Mouse (Mus musculus): ENCODE measurements around the gene Mrps18b. TPM values are rescaled to one million over a fixed set of nuclear protein-coding genes. Genes with fewer than 3 reads are reported as not detected.

Mrps18b gene
- polyA plus RNA-seq, 2 experiments = 62.7 to 68.0 TPM

GRCm38 (mm10) chr17:35909186-35909918 is 6.8 kb downstream of the Mrps18b start:
- Histone ChIP-seq H3K9ac (ENCODE audit: low read depth, low read length, severe bottlenecking) (peak overlapping the region; percentile 74), H3K36me3 (ENCODE audit: control insufficient read depth, insufficient read depth, low read length) (peaks cover 52% of the 10 kb centered on the region), H3K9me3 (ENCODE audit: control insufficient read depth, low read length) (no peaks in the 10 kb centered on the region), H3K27me3 (ENCODE audit: control insufficient read depth, insufficient read depth, low read length) (no peaks in the 10 kb centered on the region), H3K27ac (replicated peaks; ENCODE audit: low read depth, low read length) (peak overlapping the region; percentile 72; the same call in 1 of the 2 replicates), H3K4me3 (replicated peaks; ENCODE audit: low read length) (peak overlapping the region; percentile 75), H3K4me1 (ENCODE audit: control insufficient read depth, insufficient read depth, low read length) (peaks cover 6% of the 10 kb centered on the region; the same call in 1 of the 2 replicates), H3K4me2 (replicated peaks; ENCODE audit: low read depth, low read length, severe bottlenecking) (peak overlapping the region; percentile 86)
- DNase-seq (ENCODE audit: low spot score) (no peak), ATAC-seq (ENCODE audit: low FRiP score, low read depth) (peak; percentile 38)
- TF ChIP-seq POLR2A (IDR thresholded peaks at IDR 0.05; ENCODE audit: borderline replicate concordance, extremely low read depth, insufficient read depth, insufficient read length) = no peak
- 24% methylated on average over 20 of the region's 20 CpGs for WGBS

- ATAC-seq (ENCODE audit: low FRiP score, low read depth) = no peak
- no peak for TF ChIP-seq POLR2A (IDR thresholded peaks at IDR 0.05; ENCODE audit: borderline replicate concordance, extremely low read depth, insufficient read depth, insufficient read length)
- Histone ChIP-seq H3K9ac (ENCODE audit: low read depth, low read length, severe bottlenecking) (no peak overlapping the region), H3K36me3 (ENCODE audit: control insufficient read depth, insufficient read depth, low read length) (peaks cover 57% of the 10 kb centered on the region), H3K9me3 (ENCODE audit: control insufficient read depth, low read length) (no peaks in the 10 kb centered on the region), H3K27ac (replicated peaks; ENCODE audit: low read depth, low read length) (no peak overlapping the region), H3K4me1 (ENCODE audit: control insufficient read depth, insufficient read depth, low read length) (peaks cover 6% of the 10 kb centered on the region; the same call in 1 of the 2 replicates), H3K4me2 (replicated peaks; ENCODE audit: low read depth, low read length, severe bottlenecking) (no peak overlapping the region), H3K4me3 (replicated peaks; ENCODE audit: low read length) (no peak overlapping the region), H3K27me3 (ENCODE audit: control insufficient read depth, insufficient read depth, low read length) (no peaks in the 10 kb centered on the region)
- WGBS = 82% methylated on average over 2 of the region's 2 CpGs
- DNase-seq (ENCODE audit: low spot score) = no peak
These were observed 8.6 kb downstream of the Mrps18b start for GRCm38 (mm10) chr17:35907609-35908008.

GRCm38 (mm10) chr17:35905587-35905986 is 10.6 kb downstream of the Mrps18b start:
- Histone ChIP-seq H3K4me3 (replicated peaks; ENCODE audit: low read length) (no peak overlapping the region), H3K9me3 (ENCODE audit: control insufficient read depth, low read length) (no peaks in the 10 kb centered on the region), H3K27ac (replicated peaks; ENCODE audit: low read depth, low read length) (no peak overlapping the region), H3K4me2 (replicated peaks; ENCODE audit: low read depth, low read length, severe bottlenecking) (no peak overlapping the region), H3K36me3 (ENCODE audit: control insufficient read depth, insufficient read depth, low read length) (peaks cover 69% of the 10 kb centered on the region), H3K27me3 (ENCODE audit: control insufficient read depth, insufficient read depth, low read length) (no peaks in the 10 kb centered on the region), H3K4me1 (ENCODE audit: control insufficient read depth, insufficient read depth, low read length) (peaks cover 6% of the 10 kb centered on the region; the same call in 1 of the 2 replicates), H3K9ac (ENCODE audit: low read depth, low read length, severe bottlenecking) (no peak overlapping the region)
- WGBS = 95% methylated on average over 1 of the region's 1 CpGs
- DNase-seq (ENCODE audit: low spot score) (no peak), ATAC-seq (ENCODE audit: low FRiP score, low read depth) (no peak)
- no peak for TF ChIP-seq POLR2A (IDR thresholded peaks at IDR 0.05; ENCODE audit: borderline replicate concordance, extremely low read depth, insufficient read depth, insufficient read length)

- Histone ChIP-seq H3K36me3 (ENCODE audit: control insufficient read depth, insufficient read depth, low read length) (peaks cover 84% of the 10 kb centered on the region), H3K4me1 (ENCODE audit: control insufficient read depth, insufficient read depth, low read length) (peaks cover 1% of the 10 kb centered on the region; the same call in 1 of the 2 replicates), H3K9ac (ENCODE audit: low read depth, low read length, severe bottlenecking) (no peak overlapping the region), H3K4me3 (replicated peaks; ENCODE audit: low read length) (no peak overlapping the region), H3K27me3 (ENCODE audit: control insufficient read depth, insufficient read depth, low read length) (no peaks in the 10 kb centered on the region), H3K4me2 (replicated peaks; ENCODE audit: low read depth, low read length, severe bottlenecking) (no peak overlapping the region), H3K27ac (replicated peaks; ENCODE audit: low read depth, low read length) (no peak overlapping the region), H3K9me3 (ENCODE audit: control insufficient read depth, low read length) (no peaks in the 10 kb centered on the region)
- ATAC-seq (ENCODE audit: low FRiP score, low read depth) (no peak), DNase-seq (ENCODE audit: low spot score) (no peak)
- WGBS = 69% methylated on average over 4 of the region's 4 CpGs
- TF ChIP-seq POLR2A (IDR thresholded peaks at IDR 0.05; ENCODE audit: borderline replicate concordance, extremely low read depth, insufficient read depth, insufficient read length) = no peak
These were observed 12.2 kb downstream of the Mrps18b start for GRCm38 (mm10) chr17:35903992-35904355.

GRCm38 (mm10) chr17:35903343-35903991 is 12.7 kb downstream of the Mrps18b start:
- Histone ChIP-seq H3K9ac (ENCODE audit: low read depth, low read length, severe bottlenecking) (no peak overlapping the region), H3K9me3 (ENCODE audit: control insufficient read depth, low read length) (no peaks in the 10 kb centered on the region), H3K27ac (replicated peaks; ENCODE audit: low read depth, low read length) (no peak overlapping the region), H3K36me3 (ENCODE audit: control insufficient read depth, insufficient read depth, low read length) (peaks cover 85% of the 10 kb centered on the region), H3K4me1 (ENCODE audit: control insufficient read depth, insufficient read depth, low read length) (no peaks in the 10 kb centered on the region), H3K4me3 (replicated peaks; ENCODE audit: low read length) (no peak overlapping the region), H3K27me3 (ENCODE audit: control insufficient read depth, insufficient read depth, low read length) (no peaks in the 10 kb centered on the region), H3K4me2 (replicated peaks; ENCODE audit: low read depth, low read length, severe bottlenecking) (no peak overlapping the region)
- WGBS = 89% methylated on average over 9 of the region's 9 CpGs
- no peak for DNase-seq (ENCODE audit: low spot score)
- TF ChIP-seq POLR2A (IDR thresholded peaks at IDR 0.05; ENCODE audit: borderline replicate concordance, extremely low read depth, insufficient read depth, insufficient read length) = no peak
- no peak for ATAC-seq (ENCODE audit: low FRiP score, low read depth)

Data from limb, embryonic 14.5 days (tissue).